Comparison of ENCODE assay signal across 13 mouse cellular contexts in the genomic region with DNA sequence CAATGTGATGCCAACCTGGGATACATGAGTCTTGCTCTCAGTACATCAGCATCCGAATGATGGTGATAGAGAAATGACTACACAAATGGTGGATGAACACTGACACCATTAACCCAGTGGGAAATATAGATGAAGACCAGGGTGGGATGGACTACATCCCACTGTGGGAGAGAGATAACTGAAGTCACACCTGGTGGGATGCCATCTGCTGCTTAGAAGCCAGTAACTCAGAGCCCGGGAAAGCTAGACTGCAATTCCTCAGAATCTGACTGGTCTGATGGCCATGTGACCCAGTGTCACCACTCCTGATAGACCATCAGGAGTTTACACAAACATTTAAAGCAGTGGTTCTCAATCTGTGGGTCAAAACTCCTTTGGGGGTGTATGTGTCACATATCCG.
A peak's percentile ranks its signal among the peaks of the same experiment; 100 is the strongest.
DNase-seq lines count a peak whose midpoint lies in the region.
"Had no signal": no experiment of that assay in that cellular context is flagged by ENCODE, and none has a peak within 500 bp of the region (broad histone marks: within the 10 kb centered on the region; RNA-seq: fewer than 3 reads in every experiment).

No protein-coding gene starts in this region.

- DNase-seq in cerebellum, postnatal 14 days: peak; percentile 36 to 52
- no peak for DNase-seq in cerebellum, adult 11 months
- DNase-seq: adrenal gland, adult 2 months; adrenal gland, adult 8-10 months; adrenal gland, postnatal 10 days; adrenal gland, postnatal 14 days; adrenal gland, postnatal 25 days; adrenal gland, postnatal 36 days; B cell, adult 2 months; cerebellum, adult 11-12 months; cerebellum, adult 18-20 months; cerebellum, adult 2 months; cerebellum, adult 8-10 months had no signal
